Mouse (Mus musculus) spleen, embryonic (tissue): ENCODE data around the gene Tom1l2.

ENCODE experiments used
- CTCF ChIA-PET: fragments of 350-600 bp; sonication (Branson Sonifier 250); formaldehyde crosslinking; loops from one replicate; lab custom pipeline; 2022; lab: Charles Lee

The Tom1l2 gene

GRCm38 (mm10) chr11:60232441-60233058 lies 120.2 kb downstream of the Tom1l2 start:
- CTCF ChIA-PET, result no interaction called here

- CTCF ChIA-PET, result no interaction called here
Observed at GRCm38 (mm10) chr11:60231951-60232350, 120.8 kb downstream of the Tom1l2 start.

GRCm38 (mm10) chr11:60231326-60231725 lies 121.4 kb downstream of the Tom1l2 start:
- CTCF ChIA-PET, result interaction anchor here (0.6 kb wide), 1 partner anchor 75 kb away, joined by 13 read pairs; no protein-coding TSS in a partner anchor

- CTCF ChIA-PET, result no interaction called here
Observed at GRCm38 (mm10) chr11:60230512-60230911, 122.2 kb downstream of the Tom1l2 start.

- CTCF ChIA-PET, result no interaction called here
Observed at GRCm38 (mm10) chr11:60229821-60230220, 122.9 kb downstream of the Tom1l2 start.

- CTCF ChIA-PET, result no interaction called here
Observed at GRCm38 (mm10) chr11:60228525-60228924, 124.2 kb downstream of the Tom1l2 start.

GRCm38 (mm10) chr11:60225874-60226273 lies 126.8 kb downstream of the Tom1l2 start:
- CTCF ChIA-PET, result no interaction called here

- CTCF ChIA-PET, result no interaction called here
Observed at GRCm38 (mm10) chr11:60224676-60225075, 128.0 kb downstream of the Tom1l2 start.

GRCm38 (mm10) chr11:60222469-60223236 lies 130.1 kb downstream of the Tom1l2 start, which contains the start of gene Srebf1:
Gene Srebf1, minus strand, starts transcription at chr11:60222581.
- CTCF ChIA-PET, result no interaction called here

- CTCF ChIA-PET, result no interaction called here
Observed at GRCm38 (mm10) chr11:60222085-60222468, 130.6 kb downstream of the Tom1l2 start.

GRCm38 (mm10) chr11:60221425-60221824 lies 131.3 kb downstream of the Tom1l2 start:
- CTCF ChIA-PET, result no interaction called here

GRCm38 (mm10) chr11:60220291-60220804 lies 132.4 kb downstream of the Tom1l2 start:
- CTCF ChIA-PET, result no interaction called here

GRCm38 (mm10) chr11:60219609-60220008 lies 133.1 kb downstream of the Tom1l2 start:
- CTCF ChIA-PET, result no interaction called here

GRCm38 (mm10) chr11:60217467-60217866 lies 135.2 kb downstream of the Tom1l2 start:
- CTCF ChIA-PET, result interaction anchor here (1.2 kb wide), 1 partner anchor 17 kb away, joined by 3 read pairs; no protein-coding TSS in a partner anchor

- CTCF ChIA-PET, result interaction anchor here (1.2 kb wide), 1 partner anchor 16 kb away, joined by 3 read pairs; no protein-coding TSS in a partner anchor
Observed at GRCm38 (mm10) chr11:60216671-60217070, 136.0 kb downstream of the Tom1l2 start.

GRCm38 (mm10) chr11:60213266-60213665 lies 139.4 kb downstream of the Tom1l2 start:
- CTCF ChIA-PET, result no interaction called here

GRCm38 (mm10) chr11:60211761-60212160 lies 140.9 kb downstream of the Tom1l2 start:
- CTCF ChIA-PET, result interaction anchor here (3.2 kb wide), 1 partner anchor 12 kb away, joined by 8 read pairs; no protein-coding TSS in a partner anchor

GRCm38 (mm10) chr11:60211152-60211551 lies 141.6 kb downstream of the Tom1l2 start:
- CTCF ChIA-PET, result interaction anchor here (3.2 kb wide), 1 partner anchor 11 kb away, joined by 8 read pairs; no protein-coding TSS in a partner anchor

- CTCF ChIA-PET, result interaction anchor here (3.2 kb wide), 1 partner anchor 10 kb away, joined by 8 read pairs; no protein-coding TSS in a partner anchor
Observed at GRCm38 (mm10) chr11:60210305-60210724, 142.4 kb downstream of the Tom1l2 start.

- CTCF ChIA-PET, result interaction anchor here (3.2 kb wide), 1 partner anchor 10 kb away, joined by 8 read pairs; no protein-coding TSS in a partner anchor
Observed at GRCm38 (mm10) chr11:60209933-60210249, 142.8 kb downstream of the Tom1l2 start.

- CTCF ChIA-PET, result interaction anchor here (3.2 kb wide), 1 partner anchor 9 kb away, joined by 8 read pairs; no protein-coding TSS in a partner anchor
Observed at GRCm38 (mm10) chr11:60209217-60209932, 143.3 kb downstream of the Tom1l2 start.
